Mouse (Mus musculus) ES-Bruce4 (cell line): ENCODE results near the gene Galnt18.

ENCODE experiments used
- CTCF ChIP-seq: IDR thresholded peaks from one replicate; pipeline ENCODE4 v1.8.1; 2011; ENCODE audit warnings: low read depth, low read length
- POLR2A ChIP-seq: IDR thresholded peaks from one replicate; pipeline ENCODE4 v1.8.1; 2011; ENCODE audit warnings: low read length; ENCODE audit not compliant: insufficient read depth

- no peak for TF ChIP-seq CTCF
- TF ChIP-seq POLR2A, result no peak
Measured at GRCm38 (mm10) chr7:111515471-111515870, 264.3 kb downstream of the Galnt18 start.
